Mouse (Mus musculus) C3H10T1/2 (cell line): ENCODE results near the gene Fam25c. TPM values are rescaled to one million over a fixed set of nuclear protein-coding genes. Genes with fewer than 3 reads are reported as not detected.

ENCODE experiments used
- polyA plus RNA-seq, 2 experiments: library from polyadenylated mRNA; unstranded; fragments of >200 nt; fragmentation: generic; extraction: Trizol; gene quantifications; one replicate each; pipeline ENCODE4 v1.2.1; 2012; ENCODE audit warnings: missing spikeins in 2 of 2

Gene Fam25c
- 1 to 10 TPM in 1 of 2 experiments, not detected in 1; 1.2 TPM for polyA plus RNA-seq

GRCm38 (mm10) chr14:34355301-34355700, at the start of gene Fam25c:
Fam25c (minus strand) TSS chr14:34355433.

GRCm38 (mm10) chr14:34375415-34375904, 20.2 kb upstream of the Fam25c start, which contains the start of gene Mmrn2:
Mmrn2 (plus strand) TSS chr14:34375465.

GRCm38 (mm10) chr14:34374577-34374976, 19.3 kb upstream of the Fam25c start, which contains the start of gene Sncg:
Sncg (minus strand) TSS chr14:34374789.

GRCm38 (mm10) chr14:34310234-34310965, 44.8 kb downstream of the Fam25c start, which contains the start of the genes Shld2 and Glud1:
Shld2 (minus strand) TSS chr14:34310493.
Glud1 (plus strand) TSS chr14:34310727.

Other genes with a start within 250 kb of the Fam25c start
- gene Npy4r, start 202.9 kb downstream of the Fam25c start, polyA plus RNA-seq = under 1 TPM; 0.05 to 0.40 TPM
- gene Gprin2, start 153.8 kb downstream of the Fam25c start, polyA plus RNA-seq = under 1 TPM; under 0.01 to 0.01 TPM
- under 1 TPM in 1 of 2 experiments, not detected in 1; 0.05 TPM for gene Syt15, start 135.8 kb downstream of the Fam25c start, polyA plus RNA-seq
- gene Shld2, start 44.9 kb downstream of the Fam25c start, polyA plus RNA-seq = 1 to 10 TPM in 1 of 2 experiments, under 1 TPM in 1; 0.15 to 2.4 TPM
- 100 to 1,000 TPM in 1 of 2 experiments, 10 to 100 TPM in 1; 17.1 to 160 TPM for gene Glud1, start 44.7 kb downstream of the Fam25c start, polyA plus RNA-seq
- 10 to 100 TPM in 1 of 2 experiments, 1 to 10 TPM in 1; 1.6 to 16.1 TPM for gene Sncg, start 19.4 kb upstream of the Fam25c start, polyA plus RNA-seq
- under 1 TPM; 0.05 to 0.81 TPM for gene Mmrn2, start 20.0 kb upstream of the Fam25c start, polyA plus RNA-seq
- 1 to 10 TPM in 1 of 2 experiments, under 1 TPM in 1; 0.44 to 6.5 TPM for gene Bmpr1a, start 147.9 kb upstream of the Fam25c start, polyA plus RNA-seq
- gene 9230112D13Rik, start 167.4 kb upstream of the Fam25c start, polyA plus RNA-seq = not detected
- gene Ldb3, start 233.2 kb upstream of the Fam25c start, polyA plus RNA-seq = 1 to 10 TPM; 1.1 to 7.4 TPM
- gene Opn4, start 244.7 kb upstream of the Fam25c start, polyA plus RNA-seq = not detected